Mouse (Mus musculus) thymus, postnatal 25 days (tissue): ENCODE measurements around the gene Samd1.
"Not testable (repeated sequence)": the region's sequence is repeated elsewhere in the genome, so short reads cannot be mapped to it uniquely, and the experiment has no call there.

Experiments
- DNase-seq: peaks from one replicate; pipeline ENCODE4 v3.0.0; 2022

The Samd1 gene

GRCm38 (mm10) chr8:83989243-83989642, 8.2 kb upstream of the Samd1 start:
- DNase-seq = no peak

DNA sequence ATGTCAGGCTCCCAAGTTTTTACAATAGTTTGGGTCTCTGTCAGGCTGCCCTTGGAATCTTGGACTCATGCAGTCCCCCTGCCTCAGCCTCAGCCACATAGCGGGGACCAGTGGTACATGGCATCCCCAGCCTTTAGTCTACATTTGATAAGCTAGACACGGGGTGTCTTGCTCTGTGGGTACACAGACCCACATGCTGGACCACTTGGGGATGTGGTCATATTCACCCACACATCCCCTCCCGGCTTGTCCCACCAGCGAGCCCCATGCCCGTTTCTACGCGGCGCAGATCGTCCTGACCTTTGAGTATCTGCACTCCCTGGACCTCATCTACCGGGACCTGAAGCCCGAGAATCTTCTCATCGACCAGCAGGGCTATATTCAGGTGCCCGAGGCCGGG, 7.3 kb upstream of the Samd1 start:
- DNase-seq = no peak

- DNase-seq = no peak
These were observed 5.0 kb upstream of the Samd1 start for GRCm38 (mm10) chr8:83992488-83992887.

GRCm38 (mm10) chr8:83994030-83994429, 3.4 kb upstream of the Samd1 start:
- no peak for DNase-seq

- DNase-seq = no peak
These were observed 1.5 kb upstream of the Samd1 start for GRCm38 (mm10) chr8:83995973-83996372.

GRCm38 (mm10) chr8:83996567-83997505, 636 bp upstream of the Samd1 start:
- peak; percentile 78 for DNase-seq

- peak; percentile 75 for DNase-seq
These were observed 972 bp downstream of the Samd1 start for GRCm38 (mm10) chr8:83998231-83999056.

DNA sequence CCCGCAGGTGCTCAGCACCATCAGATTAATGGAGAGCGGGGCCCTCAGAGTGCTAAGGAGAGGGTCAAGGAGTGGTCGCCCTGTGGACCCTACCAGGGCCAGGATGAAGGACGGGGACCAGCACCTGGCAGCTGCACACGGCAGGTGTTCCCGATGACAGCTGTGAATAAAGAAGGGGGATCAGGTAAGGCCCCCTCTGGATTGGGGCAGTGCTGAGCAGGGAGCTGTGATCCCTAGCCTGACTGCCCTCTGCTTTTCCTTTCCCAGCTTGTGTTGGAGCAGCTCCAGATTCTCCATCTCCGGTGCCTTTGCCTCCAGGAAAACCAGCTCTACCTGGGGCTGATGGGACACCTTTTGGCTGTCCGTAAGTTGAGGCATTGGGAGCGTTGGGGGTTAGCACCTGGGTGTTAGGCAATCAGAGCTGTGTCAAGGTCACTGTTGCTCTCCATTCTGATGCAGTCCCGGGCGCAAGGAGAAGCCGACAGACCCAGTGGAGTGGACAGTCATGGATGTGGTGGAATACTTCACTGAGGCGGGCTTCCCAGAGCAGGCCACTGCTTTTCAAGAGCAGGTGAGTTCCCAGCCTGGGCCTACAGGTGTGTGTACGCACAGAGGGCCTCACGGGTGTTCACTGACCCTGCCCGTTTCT, 1.7 kb downstream of the Samd1 start:
- DNase-seq = no peak

GRCm38 (mm10) chr8:83999825-84000224, 2.4 kb downstream of the Samd1 start:
- DNase-seq = no peak

GRCm38 (mm10) chr8:84001281-84002000, 4.0 kb downstream of the Samd1 start, which contains the start of gene 1700067K01Rik:
Gene 1700067K01Rik, plus strand, starts transcription at chr8:84001502.
- no peak for DNase-seq

GRCm38 (mm10) chr8:84002957-84003611, 5.6 kb downstream of the Samd1 start:
- no peak for DNase-seq

DNA sequence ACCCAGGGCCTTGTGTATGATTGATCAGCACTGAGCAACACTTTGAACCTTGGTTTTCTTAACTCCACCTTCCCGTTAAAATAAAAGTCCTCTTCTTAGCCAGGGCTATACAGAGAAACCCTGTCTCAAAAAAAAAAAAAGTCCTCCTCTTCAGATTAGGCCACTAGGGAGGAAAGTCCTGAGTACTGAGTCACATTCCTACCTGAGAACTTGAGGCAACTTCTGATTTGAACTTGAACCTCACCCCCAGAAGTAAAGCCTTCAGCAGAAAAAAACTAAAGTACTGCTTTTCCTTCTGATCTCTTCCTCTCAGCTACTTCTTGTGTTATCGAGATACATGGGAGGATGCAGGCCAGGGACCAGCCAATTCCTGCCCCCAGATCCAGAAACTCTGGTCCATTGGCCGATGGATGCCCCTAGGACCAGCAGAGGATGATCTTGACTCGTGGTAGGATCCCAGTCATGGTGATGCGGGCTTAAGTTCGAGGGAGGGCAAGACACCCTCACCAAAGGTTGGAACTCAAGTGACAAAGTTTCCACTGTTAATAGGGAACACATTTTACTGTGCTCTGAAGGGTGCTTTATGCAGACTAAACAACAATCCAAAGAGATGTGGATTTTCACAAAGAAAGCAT, 6.3 kb downstream of the Samd1 start:
- no peak for DNase-seq

DNA sequence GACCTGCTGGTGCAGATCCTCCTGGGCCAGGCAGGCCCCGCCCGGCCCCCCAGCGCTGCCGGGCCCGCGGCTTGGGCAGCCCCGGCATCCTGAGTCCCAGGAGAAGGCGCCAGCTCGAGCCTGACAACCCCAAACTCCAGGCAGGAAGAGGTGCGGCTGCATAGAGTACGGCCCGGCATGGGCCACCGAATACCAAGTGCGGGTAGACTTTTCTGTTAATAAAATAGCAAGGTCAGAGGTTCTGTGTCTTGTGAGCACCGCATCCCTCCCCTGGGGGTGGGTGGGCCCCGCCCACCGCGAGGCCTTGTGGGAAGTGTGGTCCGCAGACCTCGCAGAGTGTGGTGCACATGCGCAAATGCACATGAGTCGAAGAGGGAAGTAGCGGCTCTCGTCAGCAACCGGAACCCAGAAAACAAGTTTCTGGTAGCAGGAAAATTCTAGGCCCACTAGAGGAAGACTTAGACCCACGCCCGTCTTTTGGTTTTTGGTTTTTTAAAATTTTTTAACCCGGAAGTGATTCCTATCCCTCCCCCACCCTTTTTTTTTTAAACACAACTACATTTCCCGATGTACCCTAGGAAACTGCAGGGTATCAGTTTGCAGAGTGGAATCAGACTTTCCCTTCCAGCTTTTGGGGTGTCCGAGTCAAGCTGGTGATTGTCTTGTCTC, 7.2 kb downstream of the Samd1 start:
- DNase-seq = peak; percentile 94

- DNase-seq = not testable (repeated sequence)
These were observed 8.0 kb downstream of the Samd1 start for GRCm38 (mm10) chr8:84005502-84005901.

- no peak for DNase-seq
These were observed 10.9 kb downstream of the Samd1 start for GRCm38 (mm10) chr8:84008362-84008761.

DNA sequence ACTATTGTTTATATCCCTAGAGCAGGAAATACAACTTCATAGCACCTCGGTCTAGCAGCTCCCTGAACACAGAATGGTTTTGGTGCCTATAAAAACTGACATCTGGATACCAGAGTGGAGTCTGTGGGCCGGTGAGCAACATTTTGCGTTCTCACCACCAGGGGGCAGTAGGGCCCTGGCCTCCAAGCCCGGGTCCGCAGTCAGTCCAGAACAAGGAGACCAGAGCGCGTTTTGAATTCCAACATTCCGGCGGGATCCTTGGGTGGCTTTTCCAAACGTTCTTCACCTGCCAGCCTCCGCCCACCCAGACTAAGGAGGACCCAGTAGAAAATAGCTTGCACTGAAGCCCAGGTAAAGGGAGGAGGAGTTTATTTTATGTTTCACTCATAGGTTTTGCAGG, 12.4 kb downstream of the Samd1 start:
- peak; percentile 82 for DNase-seq

- peak; percentile 76 for DNase-seq
These were observed 13.4 kb downstream of the Samd1 start for GRCm38 (mm10) chr8:84010625-84011611.

GRCm38 (mm10) chr8:84011705-84012498, 14.4 kb downstream of the Samd1 start, which contains the start of gene 2210011C24Rik:
Gene 2210011C24Rik, minus strand, starts transcription at chr8:84012171.
- DNase-seq = no peak
